Mouse (Mus musculus) layer of hippocampus, postnatal 14 days (tissue): ENCODE data around the gene Zfp446. TPM values are rescaled to one million over a fixed set of nuclear protein-coding genes. Genes with fewer than 3 reads are reported as not detected.

ENCODE experiments used
- DNase-seq, 2 experiments: peaks; one replicate each; pipeline ENCODE4 v3.0.0; 2021 to 2022; ENCODE audit warnings: low spot score in 2 of 2, mixed read lengths in 1 of 2
- total RNA-seq, 2 experiments: library from RNA; stranded (reverse); gene quantifications; 2 replicates each; pipeline ENCODE4 v1.2.3; 2021

Zfp446 gene
- total RNA-seq, 2 experiments from 2014 or later: 8.3 to 9.1 TPM

DNA sequence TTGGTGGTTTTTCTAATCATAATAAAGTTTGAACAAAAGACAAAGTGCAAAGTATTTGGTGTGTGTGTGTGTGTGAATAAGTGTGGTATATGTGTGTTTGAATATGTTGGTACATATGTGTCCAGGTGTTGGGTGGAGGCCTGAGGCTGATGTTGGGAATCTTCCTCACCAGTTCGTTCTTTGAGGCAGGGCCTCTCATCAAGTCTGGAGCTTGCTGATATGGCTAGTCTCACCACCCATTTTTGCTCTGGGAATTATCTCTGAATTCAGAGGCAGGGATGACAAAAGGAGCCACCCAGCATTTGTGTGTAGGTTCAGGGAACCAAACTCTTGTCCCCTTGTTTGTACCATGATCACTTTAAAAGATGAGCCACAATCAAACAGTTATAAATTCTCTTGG is 8.1 kb downstream of the Zfp446 start:
- no peak for DNase-seq

GRCm38 (mm10) chr7:12986906-12987305 is 9.3 kb downstream of the Zfp446 start:
- no peak for DNase-seq

DNA sequence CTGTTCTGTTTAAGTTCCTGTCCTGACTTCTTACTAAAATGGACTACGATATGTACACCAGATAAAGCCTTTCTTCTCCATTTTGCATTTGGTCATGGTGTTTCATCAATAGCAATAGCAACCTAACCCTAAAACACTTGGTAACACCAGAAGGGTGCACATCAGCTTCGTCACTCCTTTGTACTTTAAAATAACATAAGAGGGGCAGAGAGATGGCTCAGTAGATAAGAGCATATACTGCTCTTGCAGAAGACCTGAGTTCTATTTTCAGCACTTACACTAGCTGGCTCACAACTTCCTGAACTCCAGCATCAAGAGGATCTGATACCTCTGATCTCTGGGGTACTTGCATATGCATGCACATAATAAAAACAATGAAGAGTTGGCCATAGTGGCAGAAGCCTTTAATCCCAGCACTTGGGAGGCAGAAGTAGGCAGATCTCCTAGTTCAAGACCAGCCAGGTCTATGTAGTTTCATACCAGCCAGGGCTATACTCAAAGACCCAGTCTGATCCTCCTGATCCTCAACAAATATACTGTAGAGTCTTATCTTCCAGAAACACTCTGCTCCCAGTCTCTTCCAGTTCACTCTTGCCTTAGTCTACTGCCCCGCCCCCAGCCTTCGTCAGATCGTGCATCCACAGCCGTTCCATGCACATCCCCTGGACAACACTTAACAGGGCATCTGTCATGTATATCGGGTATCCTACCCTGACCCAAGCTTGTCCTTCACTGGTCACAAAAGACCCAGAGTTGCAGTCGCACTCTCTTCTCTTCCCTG is 10.0 kb downstream of the Zfp446 start:
- no peak for DNase-seq

DNA sequence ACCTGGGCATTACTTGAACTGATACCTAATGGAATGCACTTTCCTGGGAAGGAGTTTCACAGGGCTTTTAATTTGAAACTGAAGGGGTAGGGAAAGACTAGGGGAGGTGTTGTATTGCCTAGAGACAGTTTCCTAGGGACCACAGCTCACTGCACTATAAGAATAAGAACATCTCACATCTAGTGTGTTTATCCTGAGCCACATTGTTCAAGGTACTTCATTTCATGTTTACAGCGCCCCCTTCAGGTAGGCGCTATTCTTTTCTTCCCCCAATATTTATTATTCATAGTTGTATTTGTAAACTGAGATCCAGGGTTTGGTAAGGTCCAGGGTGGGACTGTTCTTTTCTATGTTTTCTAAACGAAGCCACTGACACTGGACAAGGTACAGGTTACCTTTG is 14.6 kb downstream of the Zfp446 start:
- DNase-seq: no peak

GRCm38 (mm10) chr7:12993148-12993547 is 15.5 kb downstream of the Zfp446 start:
- no peak for DNase-seq

GRCm38 (mm10) chr7:12995862-12996261 is 18.2 kb downstream of the Zfp446 start:
- no peak for DNase-seq

DNA sequence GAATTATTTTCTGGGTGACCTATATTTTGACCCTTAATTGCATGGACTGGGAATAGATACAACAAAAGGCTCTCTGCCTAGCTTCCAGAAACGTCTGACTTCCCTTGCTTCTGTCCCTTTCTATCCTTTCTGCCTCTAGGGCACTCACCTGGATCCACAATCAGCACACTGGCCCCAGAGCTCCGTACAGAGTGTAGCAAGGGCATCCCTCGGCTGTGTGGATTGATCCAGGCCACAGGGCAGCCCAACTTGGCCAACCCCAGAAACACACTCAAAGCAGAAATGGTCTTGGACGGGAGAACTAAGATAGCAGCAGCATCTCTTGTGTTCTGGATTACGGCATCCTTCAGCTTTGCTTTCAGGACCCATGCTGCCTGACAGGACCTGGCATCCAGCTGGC is 19.6 kb downstream of the Zfp446 start:
- DNase-seq: no peak

DNA sequence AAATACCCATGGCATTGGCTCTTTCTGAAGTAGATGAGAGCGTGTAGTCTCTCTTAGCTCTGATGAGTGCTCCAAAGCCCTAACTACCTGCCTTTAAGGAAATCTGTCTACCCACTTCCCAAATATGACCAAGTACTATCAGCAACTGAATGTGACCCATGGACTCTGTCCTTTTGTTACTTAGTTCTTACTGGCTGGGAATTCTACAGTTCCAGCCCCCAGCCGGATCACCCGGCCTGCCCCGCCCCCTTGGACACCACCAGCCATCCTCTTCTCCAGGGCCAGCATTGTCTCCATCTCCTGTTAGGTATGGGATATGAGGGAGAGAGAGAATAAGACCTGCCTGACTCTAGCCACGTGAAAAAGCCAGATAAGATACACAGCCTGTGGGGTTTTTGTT is 20.4 kb downstream of the Zfp446 start, which contains the start of gene Slc27a5:
TSS of gene Slc27a5 (minus strand) at position 140 of the 400 bp plus-strand sequence.
- DNase-seq: no peak

- no peak for DNase-seq
These were observed 21.2 kb downstream of the Zfp446 start, which contains the start of gene Trim28 for GRCm38 (mm10) chr7:12998851-12999250. Gene Trim28, plus strand, starts transcription at chr7:12999114.

DNA sequence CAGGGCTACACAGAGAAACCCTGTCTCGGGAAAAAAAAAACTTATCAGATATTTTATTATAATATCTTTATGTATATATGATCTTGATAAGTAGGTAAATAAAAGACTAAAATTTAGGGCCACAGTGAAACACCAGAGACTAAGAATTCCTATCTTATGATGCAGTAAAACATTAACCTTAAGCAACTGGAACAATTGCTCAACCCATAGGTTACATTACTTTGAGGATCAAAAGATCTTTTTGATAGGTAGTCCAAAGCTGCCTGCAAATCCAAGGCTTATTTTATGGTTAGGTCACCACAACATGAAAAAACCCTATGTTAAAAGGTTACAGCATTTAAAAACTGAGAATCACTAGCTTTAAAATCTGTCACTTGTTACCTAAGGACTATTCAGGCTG is 23.9 kb downstream of the Zfp446 start:
- DNase-seq: no peak

- DNase-seq: no peak
These were observed 25.7 kb downstream of the Zfp446 start for GRCm38 (mm10) chr7:13003380-13003779.

DNA sequence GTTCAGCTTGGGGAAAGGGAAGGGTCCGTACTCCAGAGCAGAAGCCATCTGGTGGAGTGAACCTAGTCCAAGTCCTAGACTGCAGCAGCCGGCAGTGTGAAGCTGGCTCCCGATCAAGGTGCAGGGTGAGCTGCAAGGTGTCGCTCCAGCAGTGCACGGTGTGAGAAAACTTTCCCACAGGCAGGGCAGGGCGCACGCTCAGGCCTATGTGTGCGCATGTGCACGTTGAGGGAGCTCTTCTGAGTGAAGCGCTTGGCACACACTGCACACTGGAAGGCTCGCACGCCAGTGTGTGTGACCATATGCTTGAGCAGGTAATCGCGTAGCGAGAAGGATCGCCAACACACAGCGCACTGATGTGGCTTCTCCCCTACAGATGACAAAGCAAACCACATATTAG is 28.4 kb downstream of the Zfp446 start:
- no peak for DNase-seq

DNA sequence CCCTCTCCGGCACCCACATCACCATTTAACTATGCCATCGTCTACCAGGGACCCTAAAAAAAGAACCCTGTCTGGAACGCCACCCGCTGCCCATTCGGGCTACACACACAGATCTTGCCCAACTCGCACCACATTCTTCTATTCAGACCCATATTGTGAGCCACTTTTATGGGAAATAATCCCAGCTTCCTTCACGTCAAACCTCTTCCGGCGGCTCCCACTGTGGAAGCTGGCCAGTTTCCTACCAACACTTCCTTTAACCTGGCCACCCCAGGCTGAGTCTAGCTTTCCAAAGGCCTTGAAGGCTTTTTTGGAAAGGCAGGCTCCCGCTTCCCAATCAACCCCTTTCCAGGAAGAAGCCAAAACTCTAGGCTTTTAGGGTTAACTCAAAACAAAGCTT is 28.9 kb downstream of the Zfp446 start:
- no peak for DNase-seq

DNA sequence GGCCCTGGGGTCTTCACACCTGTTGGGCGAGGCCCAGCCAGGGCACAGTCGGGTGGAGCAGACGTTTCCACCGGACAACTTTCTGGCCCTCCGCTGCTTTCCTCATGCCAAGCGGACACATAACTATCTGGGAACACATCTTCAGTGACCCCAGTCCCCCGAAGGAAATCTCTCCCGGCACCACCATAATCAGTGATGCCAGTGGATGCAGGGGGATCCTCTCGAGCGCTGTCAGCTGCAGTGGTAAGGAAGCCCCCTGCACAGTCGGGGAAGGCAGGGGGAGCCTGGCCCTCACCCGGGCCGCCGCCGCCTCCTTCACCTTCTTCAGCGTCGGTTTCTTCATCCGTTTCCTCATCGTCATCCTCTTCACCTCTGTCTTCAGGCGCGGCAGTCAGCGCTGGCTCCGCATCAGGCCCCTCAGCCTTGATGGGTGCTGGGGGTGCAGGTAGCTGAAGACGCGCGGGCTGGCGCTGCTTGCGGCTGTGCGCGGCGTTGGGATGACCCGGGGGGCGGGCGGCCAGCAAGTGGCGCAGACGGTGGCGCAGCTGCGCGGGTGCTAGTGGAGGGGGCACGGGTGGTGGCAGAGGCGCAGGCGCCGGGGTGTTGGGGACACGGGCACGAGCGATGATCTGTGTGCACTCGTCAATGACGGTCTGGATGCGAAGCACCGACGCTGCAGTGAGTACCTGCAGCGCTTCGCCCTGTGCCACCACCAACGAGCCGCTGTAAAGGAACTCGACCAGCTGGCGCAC is 29.9 kb downstream of the Zfp446 start:
- DNase-seq: no peak

DNA sequence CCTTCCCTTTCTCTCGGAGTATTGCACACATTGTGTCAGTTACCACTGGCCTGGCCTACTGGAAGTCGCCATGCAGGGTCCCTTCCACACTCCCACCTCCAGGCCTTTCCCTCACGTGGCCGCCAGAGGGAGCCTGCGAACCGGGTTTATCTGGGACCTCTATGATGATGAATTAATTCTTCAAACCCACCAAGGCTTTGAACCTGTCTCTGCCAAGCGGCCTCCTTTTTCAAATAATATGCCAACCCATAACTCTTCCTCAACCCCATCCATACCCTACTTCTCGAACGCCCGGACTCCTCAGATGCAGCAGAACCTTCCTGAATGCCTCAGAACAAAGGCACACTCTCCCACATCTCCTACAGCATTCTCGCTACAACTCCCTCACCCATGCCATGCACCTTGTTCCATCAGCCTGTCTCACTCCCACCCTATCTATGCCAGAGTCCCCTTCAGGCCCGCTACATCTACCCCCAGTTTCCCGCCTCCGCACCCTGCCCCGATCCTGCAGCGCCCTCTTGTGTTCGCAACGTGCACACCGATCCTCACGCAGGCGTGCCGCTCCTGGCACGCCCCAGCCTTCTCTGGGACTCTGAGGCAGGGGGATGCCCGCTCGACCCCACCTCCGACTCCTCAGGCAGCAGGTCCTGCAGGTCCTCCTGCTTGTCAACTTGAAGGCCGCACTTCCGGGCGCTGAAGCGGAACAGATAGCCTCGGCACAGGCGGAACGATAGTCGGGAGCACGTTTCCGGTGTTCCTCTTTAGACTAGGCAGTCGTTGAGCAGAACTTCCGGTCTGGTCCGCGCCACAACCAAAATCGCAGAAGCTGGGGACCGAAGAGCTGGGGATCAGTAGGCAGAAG is 31.7 kb downstream of the Zfp446 start:
- DNase-seq: peak; percentile 95 to 98

- no peak for DNase-seq
These were observed 32.6 kb downstream of the Zfp446 start, which contains the start of gene Zbtb45 for GRCm38 (mm10) chr7:13010005-13010908. Gene Zbtb45, minus strand, starts transcription at chr7:13010034.

DNA sequence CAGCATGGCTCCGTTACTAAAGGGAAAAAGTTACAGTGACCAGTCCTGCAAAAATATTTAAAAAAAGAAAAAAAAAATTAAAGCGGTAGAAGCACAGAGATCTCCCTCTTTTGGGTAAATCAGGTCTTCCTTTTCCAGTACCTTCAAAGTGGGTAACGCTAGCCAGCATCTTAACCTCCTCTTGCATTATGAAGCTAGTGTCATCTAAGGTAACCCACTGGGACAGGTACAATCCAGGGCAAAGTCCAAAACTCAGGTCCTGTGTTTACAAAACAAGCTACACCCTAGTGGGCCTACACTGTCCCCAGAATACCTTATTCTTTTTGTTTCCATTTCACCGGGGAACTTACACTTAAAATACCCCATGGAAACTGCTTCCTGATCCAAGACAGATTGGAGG is 36.0 kb downstream of the Zfp446 start:
- no peak for DNase-seq

DNA sequence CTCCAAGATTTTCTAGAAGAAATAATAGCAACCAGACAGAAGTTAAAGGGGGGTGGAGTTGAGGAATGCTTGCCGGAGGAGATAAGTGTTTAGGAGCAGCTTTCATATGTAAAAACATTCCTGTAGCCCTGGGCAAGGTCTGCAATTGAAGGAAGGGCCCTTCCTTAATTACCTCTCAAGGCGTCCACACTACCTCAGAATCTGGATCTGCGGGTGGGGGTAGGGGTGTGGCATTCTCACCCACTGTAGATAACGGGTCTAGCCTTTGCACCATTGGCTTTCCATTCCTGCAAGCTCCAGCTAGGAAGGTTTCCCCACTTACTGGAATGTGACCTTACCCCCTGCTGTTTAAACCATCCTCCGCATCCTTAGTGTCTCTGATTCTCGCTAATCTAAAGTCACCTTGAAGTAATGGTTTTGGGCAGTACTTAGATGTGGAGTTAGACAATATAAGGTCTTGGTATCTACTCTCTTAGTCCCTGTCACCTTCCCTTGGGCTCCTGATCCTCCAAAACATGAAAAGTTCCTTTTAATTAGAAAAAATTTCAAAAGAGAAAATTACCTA is 36.7 kb downstream of the Zfp446 start:
- no peak for DNase-seq

GRCm38 (mm10) chr7:13015217-13015616 is 37.6 kb downstream of the Zfp446 start:
- DNase-seq: no peak
